Mouse (Mus musculus): ENCODE results near the gene Luc7l3.
A peak's percentile ranks its signal among the peaks of the same experiment; 100 is the strongest.
"Not testable (repeated sequence)": the region's sequence is repeated elsewhere in the genome, so short reads cannot be mapped to it uniquely, and the experiment has no call there.

Gene Luc7l3

DNA sequence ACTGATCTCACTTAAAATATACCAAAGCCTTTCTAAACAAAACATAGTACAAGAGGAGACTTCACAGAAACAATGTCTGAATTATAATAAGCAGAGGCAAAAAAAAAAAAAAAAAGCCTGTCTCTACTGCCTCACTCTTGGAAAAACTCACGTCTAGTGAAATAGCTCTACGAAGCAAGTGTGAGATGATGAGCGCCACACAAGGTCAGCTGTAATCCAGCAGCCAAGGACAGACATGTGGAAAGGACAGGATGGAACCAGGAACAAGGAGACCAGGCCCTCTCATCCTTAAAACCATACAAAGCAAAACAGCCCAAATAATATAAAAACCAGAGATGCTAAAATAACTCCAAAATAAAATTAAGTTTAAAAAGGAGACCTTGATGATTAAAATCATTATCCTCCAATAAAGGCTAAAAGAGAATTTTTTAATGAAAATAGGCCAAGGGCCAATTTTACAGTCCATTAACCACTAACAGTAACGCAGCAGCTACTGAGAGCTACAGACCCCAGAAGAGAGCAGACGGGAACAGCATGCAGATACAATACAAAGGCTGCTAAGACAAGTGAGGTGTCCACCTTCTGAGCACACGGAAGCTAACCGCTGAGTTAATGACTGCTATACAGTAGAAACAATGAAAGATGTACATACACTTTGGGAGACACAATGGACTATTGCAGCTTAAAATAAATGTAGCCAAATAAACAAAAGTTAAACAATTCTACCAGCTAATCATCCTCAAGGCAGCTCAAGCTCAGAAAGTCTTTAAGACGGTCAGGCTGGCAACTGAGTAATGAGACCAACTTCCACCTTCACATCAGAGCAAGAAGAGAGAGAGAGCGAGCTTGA is 26.6 kb downstream of the Luc7l3 start:
- no peak for DNase-seq (ENCODE audit: low spot score)

DNA sequence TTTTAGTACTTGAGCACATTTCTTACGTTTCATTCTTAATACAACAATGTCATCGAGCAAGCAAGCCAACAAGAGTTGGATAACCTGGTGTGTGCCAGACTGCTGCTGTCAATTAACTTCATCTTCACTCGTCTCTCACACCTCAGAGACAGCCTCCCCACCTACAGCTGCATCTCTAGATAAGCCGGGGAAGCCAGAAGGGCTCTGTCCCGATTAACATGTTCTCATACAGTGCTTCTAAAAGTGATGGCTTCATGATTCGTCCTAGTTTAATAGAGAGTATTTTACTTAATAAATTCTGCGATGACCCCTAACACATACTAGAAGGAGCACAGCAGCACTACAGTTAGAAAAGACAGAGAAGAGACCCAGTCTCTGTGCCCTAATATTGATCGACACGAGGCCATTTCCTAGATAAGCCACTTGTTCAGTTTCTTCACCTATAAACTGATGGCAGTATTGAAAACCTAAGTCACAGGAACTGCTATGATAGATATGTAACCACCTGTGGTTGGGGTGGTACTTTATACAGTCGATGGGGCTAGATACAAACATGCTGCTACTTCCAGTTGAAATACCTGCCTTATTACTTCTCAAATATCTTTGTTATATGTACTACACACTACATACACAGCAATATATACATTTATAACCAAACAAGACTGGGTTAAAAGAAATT is 31.6 kb downstream of the Luc7l3 start:
- no peak for DNase-seq (ENCODE audit: low spot score)

DNA sequence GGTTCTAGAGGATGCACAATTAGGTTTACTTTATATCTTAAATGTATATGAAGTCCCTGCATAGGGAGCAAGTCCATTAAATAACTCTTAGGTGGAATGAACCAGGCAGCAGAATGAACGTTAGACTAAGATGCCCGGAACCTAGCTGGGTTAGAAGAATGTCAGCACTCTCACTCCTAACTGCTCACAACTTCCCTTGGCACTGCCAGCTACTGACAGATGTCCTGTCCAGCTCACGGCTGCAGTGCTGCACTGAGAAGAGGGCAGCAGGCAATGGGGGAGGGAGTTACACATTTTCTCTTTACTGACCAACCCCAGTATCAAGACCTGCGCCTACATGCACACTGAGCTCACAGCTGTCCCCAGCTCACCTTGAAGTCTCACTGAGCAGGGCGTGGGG is 34.7 kb downstream of the Luc7l3 start:
- DNase-seq (ENCODE audit: low spot score) = no peak

DNA sequence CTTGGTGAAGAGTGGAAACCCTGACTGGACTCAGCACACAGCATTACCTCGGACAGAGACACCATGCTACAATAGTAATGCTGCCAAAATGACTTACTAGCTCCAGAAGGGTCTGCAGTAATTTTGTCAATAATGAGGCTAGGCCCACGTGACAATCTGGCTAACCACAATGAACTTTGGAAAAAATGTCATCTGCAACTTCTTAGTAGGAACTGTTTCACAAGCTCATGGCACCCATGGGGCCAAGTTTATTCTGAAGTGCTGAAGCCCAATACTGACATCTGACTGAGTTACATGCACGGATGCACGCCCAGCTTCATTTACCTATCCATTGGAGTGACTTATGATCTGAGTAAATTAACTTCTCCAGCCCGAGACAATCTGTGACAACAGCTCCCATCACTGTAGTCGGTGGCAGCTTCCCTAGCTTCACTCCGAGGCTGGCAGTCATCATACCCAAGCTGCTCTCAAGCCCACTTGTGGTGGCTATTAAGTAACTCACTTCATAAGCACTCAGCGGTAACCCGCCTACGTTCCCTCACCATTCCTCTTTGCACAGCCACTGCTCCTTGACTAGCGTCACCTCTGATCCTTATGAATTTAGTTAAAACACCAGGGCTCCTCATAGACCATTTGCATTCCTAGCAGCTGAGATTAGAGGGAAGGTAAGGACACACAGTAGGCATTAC is 35.8 kb downstream of the Luc7l3 start:
- DNase-seq (ENCODE audit: low spot score) = no peak

DNA sequence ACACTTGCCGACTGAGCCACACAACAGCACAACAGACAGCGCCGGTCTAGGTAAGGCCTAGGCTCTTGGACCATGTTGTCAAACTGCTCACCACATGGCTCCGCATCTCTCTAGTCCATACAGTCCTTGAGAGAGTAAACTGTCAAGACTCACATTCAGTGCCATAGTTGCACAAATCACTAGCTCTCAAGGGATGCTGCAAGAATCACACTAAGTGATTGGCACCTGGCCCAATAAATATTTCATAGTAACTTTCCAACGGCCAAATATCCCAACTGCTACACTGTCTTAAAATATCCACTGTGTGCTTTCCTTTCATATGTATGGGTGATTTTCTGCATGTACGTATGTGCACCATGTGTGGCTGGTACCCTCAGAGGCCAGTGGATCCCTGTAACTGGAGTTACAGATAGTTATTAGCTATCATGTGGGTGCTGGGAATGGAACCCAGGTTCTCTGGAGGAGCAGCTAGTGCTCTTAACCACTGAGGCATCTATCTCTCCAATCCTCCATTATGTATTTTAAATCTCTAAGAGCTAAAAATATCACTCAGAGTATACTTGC is 38.2 kb downstream of the Luc7l3 start:
- no peak for DNase-seq (ENCODE audit: low spot score)

DNA sequence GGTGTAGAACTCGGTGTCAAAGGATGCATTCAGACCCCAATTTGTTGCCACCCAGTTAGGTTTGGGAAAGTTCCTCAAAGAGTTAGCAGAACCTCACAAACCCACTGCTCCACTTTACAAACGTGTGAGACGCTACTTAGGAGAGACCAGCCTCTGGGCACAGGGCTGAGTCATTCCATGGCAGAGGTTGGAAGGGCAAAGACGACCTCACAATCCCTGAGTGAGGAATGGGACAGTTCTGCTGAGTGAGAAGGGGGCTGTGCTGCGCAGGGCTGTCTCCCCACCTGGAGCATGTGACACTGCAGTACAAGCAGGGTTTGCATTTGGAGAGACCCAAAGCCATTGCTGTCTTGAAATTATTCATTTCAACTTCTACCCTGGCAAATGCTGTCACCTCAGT is 39.5 kb downstream of the Luc7l3 start:
- DNase-seq (ENCODE audit: low spot score) = no peak

DNA sequence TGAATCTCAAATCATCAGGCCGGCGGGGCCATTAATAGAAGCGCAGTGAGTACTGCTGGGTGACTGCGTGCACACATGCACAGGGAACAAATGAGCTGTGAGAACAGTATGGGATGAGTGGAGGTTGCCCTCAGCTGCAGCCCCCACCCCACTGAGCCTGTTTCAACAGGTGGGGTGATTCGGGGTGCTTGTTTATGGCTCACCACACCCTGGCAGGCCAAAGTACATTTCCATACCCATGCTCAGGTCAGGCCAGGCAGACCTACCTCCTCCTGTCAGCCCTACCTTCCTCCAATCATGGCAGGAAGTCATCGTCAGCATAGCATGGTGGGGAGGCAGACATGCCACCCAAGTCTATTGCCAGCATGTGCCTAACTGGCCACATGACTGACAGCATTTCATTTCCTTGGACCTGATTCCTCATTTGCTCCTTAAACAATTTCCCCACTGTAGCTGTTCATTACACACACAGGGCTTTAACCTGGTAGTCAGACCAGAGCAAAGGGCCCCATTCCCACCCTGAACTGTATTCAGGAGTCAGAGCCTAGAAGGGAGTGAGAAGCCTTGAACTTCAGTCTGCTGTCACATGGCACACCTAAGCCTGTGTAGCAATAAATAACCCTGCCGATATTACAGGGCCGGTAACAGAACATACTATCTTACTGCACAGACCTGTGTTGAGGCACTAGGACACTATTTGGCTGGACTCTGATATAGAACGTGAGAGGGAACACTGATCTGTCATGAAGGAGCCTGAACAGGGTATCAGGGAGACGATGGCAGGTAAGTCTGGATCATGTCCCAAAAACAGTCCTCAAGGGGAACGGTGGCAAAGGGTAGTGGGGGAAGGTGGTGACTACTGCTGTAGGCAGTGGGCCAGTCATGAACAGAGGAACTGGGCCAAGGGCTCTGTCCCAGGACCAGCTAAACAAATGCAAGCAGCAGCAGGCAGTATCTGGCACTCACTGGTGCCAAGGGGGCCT is 40.3 kb downstream of the Luc7l3 start, which contains the start of gene Gm21885:
Gm21885 (plus strand) TSS at position 675 of the 983 bp plus-strand sequence.
- no peak for DNase-seq (ENCODE audit: low spot score)

DNA sequence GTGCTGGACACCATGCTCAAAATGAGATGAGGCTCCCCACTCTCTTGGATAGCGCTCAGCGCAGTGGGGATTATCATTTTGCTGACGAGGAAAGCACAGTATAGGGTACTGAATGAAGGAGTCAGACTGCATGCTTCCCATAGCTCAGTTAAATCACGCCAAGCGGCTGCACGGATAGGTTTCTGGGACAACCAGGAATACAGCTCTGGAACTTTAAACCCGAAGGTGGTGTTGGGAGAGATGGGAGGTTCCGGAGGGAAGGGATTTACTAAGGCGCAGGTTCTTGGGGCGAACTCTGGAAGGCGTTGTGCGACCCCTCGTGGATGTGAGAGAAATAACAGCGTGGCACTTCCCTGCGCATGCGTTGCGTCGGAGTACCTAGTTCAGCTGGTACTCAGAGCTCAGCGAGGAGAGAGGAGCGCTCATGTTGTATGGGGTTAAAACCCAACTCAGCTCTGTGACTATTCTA is 44.9 kb downstream of the Luc7l3 start:
- peak; percentile 92 for DNase-seq (ENCODE audit: low spot score)

DNA sequence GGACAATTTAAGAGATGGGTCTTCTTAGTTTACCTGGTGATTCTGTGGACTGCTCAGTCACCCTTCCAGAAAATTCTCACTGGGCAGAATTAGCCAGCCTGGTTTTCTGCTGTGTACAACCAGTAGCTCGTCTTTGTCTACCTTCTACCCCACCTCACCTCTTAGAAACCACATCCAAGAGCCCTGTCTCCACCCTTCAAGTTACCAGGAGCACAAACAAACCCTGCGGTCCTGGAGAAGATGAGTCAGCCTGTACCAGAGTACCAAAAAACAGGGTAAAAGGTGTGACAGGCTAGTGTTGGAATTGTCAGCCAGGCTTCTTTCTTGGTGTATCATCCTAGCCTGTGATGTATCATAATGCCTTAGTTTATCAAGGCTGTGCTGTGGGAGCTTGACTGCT is 46.1 kb downstream of the Luc7l3 start:
- no peak for DNase-seq (ENCODE audit: low spot score)

DNA sequence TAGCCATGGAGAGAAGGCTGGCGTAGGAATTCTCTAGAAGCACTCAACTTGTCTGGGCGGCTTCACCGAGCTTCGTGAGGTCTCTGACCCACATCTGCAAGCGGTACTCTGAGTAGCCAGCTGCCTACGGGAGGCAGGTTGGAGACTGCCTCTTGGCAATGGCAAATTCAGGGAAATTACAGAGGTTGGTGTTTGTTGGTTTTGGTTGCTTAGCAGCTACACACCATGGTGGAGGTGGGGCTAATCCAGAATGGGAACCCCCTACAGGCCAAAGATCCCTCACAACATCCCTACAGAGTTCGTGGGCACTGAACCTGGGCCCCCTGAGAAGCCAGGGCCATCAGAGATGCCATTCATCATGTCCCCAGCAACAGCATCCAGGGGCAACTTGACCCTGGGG is 46.6 kb downstream of the Luc7l3 start:
- DNase-seq (ENCODE audit: low spot score) = no peak

DNA sequence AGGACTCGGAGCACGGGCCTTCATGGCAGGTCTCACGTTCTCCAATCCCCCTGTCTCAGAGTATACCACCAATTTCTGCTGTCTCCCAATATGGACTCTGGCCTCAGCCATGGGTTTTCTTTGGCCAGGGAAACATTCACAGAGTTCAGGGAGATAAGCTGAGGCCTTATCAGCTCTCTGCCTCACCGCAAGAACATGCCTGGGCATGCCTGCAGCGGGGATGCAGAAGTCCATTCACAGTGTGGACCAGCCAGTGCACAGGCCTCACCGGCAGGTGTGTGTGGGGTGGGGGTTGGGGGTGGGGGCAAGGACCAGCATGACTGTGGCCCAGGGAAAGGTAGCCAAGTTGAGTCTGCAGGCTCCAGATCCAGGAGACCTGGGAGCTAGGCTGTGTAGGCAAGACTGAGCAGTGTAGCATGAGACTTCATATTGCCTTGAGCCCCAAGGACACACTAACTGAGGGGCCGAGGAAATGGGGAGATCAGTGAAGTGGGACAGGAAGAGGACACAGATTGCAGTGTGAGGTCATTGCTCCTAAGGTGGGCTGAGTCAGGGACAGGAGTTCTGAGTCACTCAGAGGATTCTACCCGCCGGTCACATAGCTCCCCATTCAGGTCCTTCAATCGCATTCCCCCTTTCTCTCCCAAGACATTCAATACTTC is 47.5 kb downstream of the Luc7l3 start:
- no peak for DNase-seq (ENCODE audit: low spot score)

DNA sequence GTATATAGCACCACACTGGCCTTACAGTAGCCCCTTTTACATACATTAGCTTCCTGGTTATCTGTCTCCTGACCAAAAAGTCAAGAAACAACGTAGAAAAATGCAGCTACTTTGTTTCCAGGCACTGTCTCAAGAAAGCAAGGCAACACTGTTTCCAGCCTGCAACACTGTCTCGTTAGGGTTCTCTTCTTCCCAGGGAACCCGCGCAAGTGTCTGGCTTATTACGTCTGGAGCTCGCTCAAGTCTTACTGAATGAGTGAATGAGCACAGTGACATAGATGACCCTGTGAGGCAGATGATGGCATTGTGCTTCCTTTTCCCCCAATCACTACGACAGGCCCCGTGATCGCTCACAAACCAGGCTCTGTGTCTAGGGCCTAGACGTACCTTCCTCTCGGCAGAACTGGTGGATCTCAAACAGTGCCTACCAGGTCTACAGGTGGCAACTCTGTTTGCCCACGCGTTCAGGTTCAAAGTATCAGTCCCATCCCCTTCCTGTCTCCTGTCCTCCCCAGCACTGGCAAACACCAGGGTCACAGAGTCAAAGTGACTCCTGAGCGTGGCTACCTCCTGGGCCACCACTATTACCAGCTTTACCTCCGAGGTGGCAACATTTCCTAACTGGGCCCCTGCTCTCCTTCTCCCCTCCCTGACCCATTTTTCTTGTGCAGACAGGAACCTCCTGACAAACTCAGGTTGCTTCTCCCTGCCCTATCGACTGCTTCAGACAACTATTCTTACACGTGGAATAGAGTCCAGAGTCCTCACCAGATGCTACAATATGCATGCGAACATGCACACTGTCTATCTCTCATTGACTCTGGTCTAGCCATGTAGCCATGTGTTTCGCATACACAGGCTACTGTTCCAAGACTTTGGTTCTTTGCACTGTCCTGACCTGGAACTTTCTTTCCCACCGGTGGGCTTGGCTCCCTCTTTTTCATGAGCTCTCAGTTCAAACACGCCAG is 48.5 kb downstream of the Luc7l3 start:
- DNase-seq (ENCODE audit: low spot score) = no peak

DNA sequence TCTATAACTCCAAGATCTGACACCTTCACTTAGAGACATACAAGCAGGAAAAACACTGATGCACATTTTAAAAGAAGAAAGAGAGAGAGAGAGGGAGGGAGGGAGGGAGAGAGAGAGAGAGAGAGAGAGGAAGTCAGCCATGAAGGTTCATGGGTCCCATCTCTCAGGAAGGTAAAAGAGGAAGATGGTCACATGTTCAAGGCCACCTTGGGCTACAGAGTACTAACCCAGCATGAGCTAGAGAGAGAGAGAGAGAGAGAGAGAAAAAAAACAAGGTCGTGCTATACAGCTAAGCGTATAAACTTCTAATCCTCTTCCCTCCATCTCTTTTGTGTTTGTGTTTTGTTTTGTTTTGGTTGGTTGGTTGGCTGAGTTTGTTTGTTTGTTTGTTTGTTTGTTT is 50.8 kb downstream of the Luc7l3 start:
- DNase-seq (ENCODE audit: low spot score) = no peak

DNA sequence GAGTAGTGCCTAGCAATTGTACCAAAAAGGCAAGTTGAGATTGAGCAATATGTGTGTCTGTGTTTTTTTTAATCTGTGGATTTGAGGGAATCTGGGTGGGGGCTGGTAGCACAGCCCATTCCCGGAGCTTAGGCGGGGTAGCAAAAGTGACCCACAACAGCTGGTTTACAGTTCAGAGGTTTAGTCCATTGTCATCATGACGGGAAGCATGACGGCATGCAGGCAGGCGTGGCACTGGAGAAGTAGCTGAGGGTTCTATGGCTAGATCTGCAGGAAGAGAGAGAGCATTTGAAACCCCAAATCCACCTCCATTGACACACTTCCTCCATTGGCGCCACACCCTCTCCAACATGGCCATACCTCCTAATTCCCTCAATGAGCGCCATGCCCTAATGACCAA is 51.9 kb downstream of the Luc7l3 start:
- no peak for DNase-seq (ENCODE audit: low spot score)

DNA sequence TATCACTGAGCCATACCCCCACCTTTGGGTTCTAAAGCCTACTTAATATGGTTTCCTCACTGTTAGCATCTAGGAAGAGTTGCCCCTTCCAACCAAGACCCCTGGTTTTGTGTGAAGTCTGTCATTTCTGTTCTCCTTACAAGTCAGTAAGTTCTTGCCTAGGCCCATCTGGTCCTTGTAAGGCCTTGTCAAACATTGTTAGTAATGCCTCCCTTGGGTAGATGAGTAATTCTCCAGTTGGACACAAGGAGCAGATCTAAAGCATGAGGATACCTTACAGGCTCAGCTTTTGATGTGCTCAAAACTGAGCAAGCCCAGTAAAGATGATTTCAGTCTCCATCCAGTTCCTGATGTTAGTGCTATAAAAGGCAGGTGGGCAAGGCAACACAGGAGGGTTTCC is 53.0 kb downstream of the Luc7l3 start:
- DNase-seq (ENCODE audit: low spot score) = no peak

DNA sequence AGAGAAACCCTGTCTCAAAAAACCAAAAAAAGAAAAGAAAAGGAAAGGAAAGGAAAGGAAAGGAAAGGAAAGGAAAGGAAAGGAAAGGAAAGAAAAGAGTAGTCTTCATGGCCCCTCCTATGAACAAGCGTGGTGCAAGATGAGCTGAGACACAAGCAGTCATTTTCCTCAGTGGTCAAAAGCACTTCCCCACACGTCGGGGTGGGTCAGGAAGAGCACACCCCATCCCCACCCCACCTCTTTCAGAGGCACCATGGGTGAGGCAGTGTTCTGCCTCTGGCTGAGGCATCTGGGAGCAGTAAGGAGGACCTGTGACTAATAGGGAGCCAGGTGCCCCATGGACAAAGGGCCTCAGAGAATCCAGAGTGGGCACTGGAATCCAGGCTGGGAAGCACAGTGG is 55.6 kb downstream of the Luc7l3 start:
- DNase-seq (ENCODE audit: low spot score) = not testable (repeated sequence)

DNA sequence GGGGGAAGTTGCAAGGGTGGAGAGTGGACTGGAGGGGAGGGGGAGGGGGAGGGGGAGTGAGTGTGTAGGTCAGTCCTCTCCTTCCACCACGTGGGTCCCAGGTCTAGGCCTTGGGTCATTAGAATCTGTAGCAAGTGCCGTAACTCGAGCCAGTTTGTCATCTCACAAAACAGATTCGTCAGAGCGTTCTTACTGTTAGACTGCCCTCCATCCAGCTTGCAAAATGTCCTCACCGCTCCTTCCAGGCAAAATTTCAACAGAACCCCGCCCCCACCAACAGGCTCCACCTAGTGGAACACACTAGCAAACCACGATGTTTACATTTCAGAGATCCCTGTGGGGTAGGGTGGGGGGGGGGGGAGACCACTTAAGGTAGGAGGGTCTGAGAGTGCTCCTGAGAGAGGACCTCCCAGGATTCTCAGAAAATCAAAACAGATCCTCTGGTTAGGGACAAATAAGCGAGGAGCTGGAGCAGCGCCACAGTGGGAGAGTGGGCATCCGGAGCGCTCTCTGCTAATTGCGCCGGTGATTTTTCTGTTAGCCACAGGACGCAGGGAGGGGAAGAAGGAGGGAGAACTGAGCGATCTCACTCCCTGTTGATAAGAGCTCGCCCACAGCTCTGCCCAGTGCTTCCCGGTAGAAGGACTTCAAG is 56.5 kb downstream of the Luc7l3 start:
- DNase-seq (ENCODE audit: low spot score) = peak; percentile 84

DNA sequence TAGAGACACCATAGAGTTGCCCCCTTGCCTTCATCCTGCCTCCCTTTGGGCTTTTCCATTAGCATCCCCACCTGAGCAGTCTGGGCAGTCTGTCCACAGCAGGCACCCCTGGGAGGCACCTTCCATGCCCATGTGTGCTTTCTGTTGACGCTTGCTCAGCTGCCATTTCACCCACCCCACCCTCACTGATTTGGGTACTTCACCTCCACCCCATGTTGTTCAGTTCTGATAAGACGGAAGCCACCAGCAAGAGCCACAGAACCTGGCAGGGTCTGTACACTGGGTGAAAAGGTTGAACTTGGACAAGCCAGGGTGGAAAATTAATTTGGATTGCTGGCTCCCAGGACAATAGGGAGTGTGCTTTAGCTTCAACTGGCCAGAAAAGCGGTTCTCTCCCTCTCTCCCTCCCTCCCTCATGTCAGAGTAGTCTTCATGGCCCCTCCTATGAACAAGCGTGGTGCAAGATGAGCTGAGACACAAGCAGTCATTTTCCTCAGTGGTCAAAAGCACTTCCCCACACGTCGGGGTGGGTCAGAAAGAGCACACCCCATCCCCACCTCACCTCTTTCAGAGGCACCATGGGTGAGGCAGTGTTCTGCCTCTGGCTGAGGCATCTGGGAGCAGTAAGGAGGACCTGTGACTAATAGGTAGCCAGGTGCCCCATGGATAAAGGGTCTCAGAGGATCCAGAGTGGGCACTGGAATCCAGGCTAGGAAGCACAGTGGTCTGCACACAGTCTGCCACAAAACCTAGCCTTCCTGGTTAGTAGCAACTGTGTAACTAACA is 60.0 kb downstream of the Luc7l3 start:
- no peak for DNase-seq (ENCODE audit: low spot score)

Data from testis, postnatal 10 days (tissue).